In genomic region chr1:104754483-104754882, GRCm38 (mm10) we compare ENCODE assay signal across 12 mouse cellular contexts. TPM values are rescaled to one million over a fixed set of nuclear protein-coding genes. Genes with fewer than 3 reads are reported as not detected.
DNase-seq lines count a peak whose midpoint lies in the region.
"Had no signal": no experiment of that assay in that cellular context is flagged by ENCODE, and none has a peak within 500 bp of the region (broad histone marks: within the 10 kb centered on the region; RNA-seq: fewer than 3 reads in every experiment).

No protein-coding gene starts in this region.

- peak; percentile 13 for DNase-seq in gastrocnemius, postnatal 10 days
- DNase-seq in gastrocnemius, adult 18-20 months (ENCODE audit: low spot score): no peak
- DNase-seq in Muller cell, postnatal 12 days (ENCODE audit: inconsistent ontology term): peak; percentile 14
- peak; percentile 84 for DNase-seq in cerebellum, adult 9-11 months
- DNase-seq in layer of hippocampus, adult 9-11 months: peak; percentile 40
- DNase-seq in adrenal gland, postnatal 14 days: no peak
- no peak for DNase-seq in adrenal gland, postnatal 10 days
- DNase-seq in lung, adult 18-20 months: no peak
- DNase-seq: heart, adult 11 months; kidney, postnatal 14 days; lung, embryonic 14.5 days; thymus, adult 18-20 months had no signal

RNA-seq across cellular contexts. Expression of gene Cdh20, which starts 13.8 kb away (rescaled TPM):
- total RNA-seq in gastrocnemius, postnatal 10 days (2021): under 1 TPM; 0.28 to 0.34 TPM
- not detected for total RNA-seq in gastrocnemius, adult 18-20 months (2021)
- total RNA-seq in adrenal gland, postnatal 14 days (2021): 0.15 and 0.34 TPM in 2 replicates
- under 1 TPM; 0.33 to 0.36 TPM for total RNA-seq in adrenal gland, postnatal 10 days (2021)

Comparison
In these comparisons a context has a peak if more than half of its experiments do, and no peak if none do; other contexts are left out.
1. DNase-seq: peak in gastrocnemius, postnatal 10 days (single experiment), Muller cell, postnatal 12 days (single experiment), cerebellum, adult 9-11 months (single experiment) and layer of hippocampus, adult 9-11 months (single experiment); none in gastrocnemius, adult 18-20 months (single experiment), adrenal gland, postnatal 14 days (single experiment), adrenal gland, postnatal 10 days (single experiment) and lung, adult 18-20 months (0 of 2).